Mouse (Mus musculus) embryonic stem cell, embryonic (primary cell): ENCODE results near the gene Stac2.

Source experiments
- CTCF ChIA-PET, 4 experiments: fragments of 300-600 bp in 2 of 4; fragments of 350-600 bp in 2 of 4; sonication (Branson Sonifier 250); formaldehyde crosslinking; loops; one replicate each; lab custom pipeline; 2022; ENCODE audit warnings: inconsistent platforms in 2 of 4; lab: Charles Lee
- POLR2A ChIA-PET, 4 experiments: fragments of 300-600 bp in 2 of 4; fragments of 350-600 bp in 2 of 4; sonication (Branson Sonifier 250); formaldehyde crosslinking; loops; one replicate each; lab custom pipeline; 2022; ENCODE audit warnings: antibody characterized with exemption in 4 of 4, inconsistent platforms in 1 of 4; lab: Charles Lee

Gene Stac2

GRCm38 (mm10) chr11:98020710-98021109 lies 32.6 kb downstream of the Stac2 start:
- ChIA-PET POLR2A (interaction anchor here (0.6 to 9.9 kb wide), 27 partner anchors 7 to 280 kb away, joined by 3 to 77 read pairs (median 4); partner anchors contain the start of genes Rpl19 (in 2 of the 4), Rpl23 (in 1 of the 4) and Stac2 (in 1 of the 4)), CTCF (interaction anchor here in 3 of 4 experiments (0.5 to 4.7 kb wide), 7 partner anchors 8 to 243 kb away, joined by 3 to 40 read pairs (median 4); no protein-coding TSS in a partner anchor)

- POLR2A ChIA-PET = interaction anchor here (0.6 to 9.9 kb wide), 41 partner anchors 8 to 280 kb away, joined by 3 to 77 read pairs (median 4); partner anchors contain the start of genes Rpl19 (in 2 of the 4), Lasp1 (in 1 of the 4) and Stac2 (in 1 of the 4)
- CTCF ChIA-PET = interaction anchor here in 3 of 4 experiments (0.6 to 4.7 kb wide), 26 partner anchors 8 to 323 kb away, joined by 3 to 40 read pairs (median 4); partner anchors contain the start of genes Fbxo47 (in 1 of the 3) and Plxdc1 (in 1 of the 3)
Observed at GRCm38 (mm10) chr11:98019883-98020610, 33.2 kb downstream of the Stac2 start.

GRCm38 (mm10) chr11:98018858-98019641 lies 34.2 kb downstream of the Stac2 start:
- POLR2A ChIA-PET = interaction anchor here (0.6 to 9.9 kb wide), 49 partner anchors 8 to 612 kb away, joined by 3 to 77 read pairs (median 4); partner anchors contain the start of genes Rpl19 (in 3 of the 4), Cdk12 (in 1 of the 4), Lasp1 (in 1 of the 4) and Stac2 (in 1 of the 4)
- CTCF ChIA-PET = interaction anchor here (0.5 to 4.7 kb wide), 37 partner anchors 8 to 946 kb away, joined by 3 to 40 read pairs (median 4); partner anchors contain the start of genes B230217C12Rik (in 1 of the 4), Cwc25 (in 1 of the 4), Fbxo47 (in 1 of the 4) and Plxdc1 (in 1 of the 4)

- ChIA-PET CTCF (interaction anchor here (0.5 to 4.7 kb wide), 17 partner anchors 9 to 178 kb away, joined by 3 to 34 read pairs (median 4); partner anchors contain the start of gene B230217C12Rik (in 1 of the 4)), POLR2A (interaction anchor here (0.6 to 9.9 kb wide), 23 partner anchors 8 to 611 kb away, joined by 3 to 77 read pairs (median 3); partner anchors contain the start of genes Rpl19 (in 3 of the 4), Cdk12 (in 1 of the 4) and Stac2 (in 1 of the 4))
Observed at GRCm38 (mm10) chr11:98018222-98018621, 35.0 kb downstream of the Stac2 start.

- CTCF ChIA-PET = interaction anchor here in 2 of 4 experiments (0.6 to 2.4 kb wide), 2 partner anchors 14 to 664 kb away, joined by 4 to 11 read pairs; no protein-coding TSS in a partner anchor
- POLR2A ChIA-PET = interaction anchor here in 3 of 4 experiments (0.6 to 9.9 kb wide), 3 partner anchors 12 to 218 kb away, joined by 3 to 77 read pairs (median 3); partner anchors contain the start of genes Lasp1 (in 1 of the 3) and Rpl19 (in 1 of the 3)
Observed at GRCm38 (mm10) chr11:98016824-98017223, 36.4 kb downstream of the Stac2 start.

- ChIA-PET CTCF (interaction anchor here in 2 of 4 experiments (0.6 to 2.4 kb wide), 3 partner anchors 13 to 664 kb away, joined by 3 to 11 read pairs (median 4); no protein-coding TSS in a partner anchor), POLR2A (interaction anchor here in 3 of 4 experiments (0.6 to 9.9 kb wide), 4 partner anchors 11 to 217 kb away, joined by 3 to 77 read pairs (median 30); partner anchors contain the start of genes Rpl19 (in 2 of the 3) and Lasp1 (in 1 of the 3))
Observed at GRCm38 (mm10) chr11:98016177-98016576, 37.1 kb downstream of the Stac2 start.

GRCm38 (mm10) chr11:98012831-98013230 lies 40.4 kb downstream of the Stac2 start:
- POLR2A ChIA-PET = interaction anchor here (0.6 to 5.5 kb wide), 36 partner anchors 8 to 315 kb away, joined by 3 to 56 read pairs (median 4); partner anchors contain the start of genes Rpl19 (in 4 of the 4), Cacnb1 (in 2 of the 4), Fbxo47 (in 2 of the 4) and Arl5c (in 1 of the 4)

GRCm38 (mm10) chr11:98011716-98012115 lies 41.5 kb downstream of the Stac2 start:
- POLR2A ChIA-PET = interaction anchor here in 3 of 4 experiments (0.5 to 5.5 kb wide), 31 partner anchors 8 to 710 kb away, joined by 3 to 56 read pairs (median 4); partner anchors contain the start of genes Rpl19 (in 3 of the 3), Cacnb1 (in 2 of the 3), Arl5c (in 1 of the 3) and Fbxo47 (in 1 of the 3)
- CTCF ChIA-PET = interaction anchor here in 3 of 4 experiments (1.0 to 3.2 kb wide), 14 partner anchors 8 to 522 kb away, joined by 3 to 36 read pairs (median 3); partner anchors contain the start of genes Arl5c (in 1 of the 3) and Stac2 (in 1 of the 3)

More at GRCm38 (mm10) chr11:98012831-98013230, 40.4 kb downstream of the Stac2 start:
- CTCF ChIA-PET = interaction anchor here (0.6 to 3.2 kb wide), 21 partner anchors 8 to 457 kb away, joined by 3 to 36 read pairs (median 4); partner anchors contain the start of gene Arl5c (in 1 of the 4)

GRCm38 (mm10) chr11:98008087-98008486 lies 45.2 kb downstream of the Stac2 start:
- CTCF ChIA-PET = interaction anchor here (0.9 to 2.1 kb wide), 5 partner anchors 11 to 108 kb away, joined by 3 to 5 read pairs (median 3); no protein-coding TSS in a partner anchor
- POLR2A ChIA-PET = interaction anchor here in 2 of 4 experiments (1.0 to 7.0 kb wide), 8 partner anchors 11 to 194 kb away, joined by 3 to 31 read pairs (median 6); partner anchors contain the start of gene Rpl19 (in 1 of the 2)

GRCm38 (mm10) chr11:98005686-98006085 lies 47.6 kb downstream of the Stac2 start:
- CTCF ChIA-PET = interaction anchor here (0.5 to 5.1 kb wide), 9 partner anchors 11 to 81 kb away, joined by 3 to 40 read pairs (median 3); partner anchors contain the start of genes Arl5c (in 1 of the 4), Cacnb1 (in 1 of the 4) and Stac2 (in 1 of the 4)
- POLR2A ChIA-PET = interaction anchor here (0.6 to 7.0 kb wide), 30 partner anchors 9 to 1747 kb away, joined by 3 to 64 read pairs (median 4); partner anchors contain the start of genes Rpl19 (in 3 of the 4), Cacnb1 (in 2 of the 4), Fbxo47 (in 2 of the 4) and Rpl23 (in 2 of the 4)

- POLR2A ChIA-PET = interaction anchor here (0.5 to 7.0 kb wide), 51 partner anchors 8 to 1746 kb away, joined by 3 to 64 read pairs (median 4); partner anchors contain the start of genes Fbxo47 (in 3 of the 4), Rpl19 (in 3 of the 4), Rpl23 (in 3 of the 4) and Arl5c (in 1 of the 4)
- CTCF ChIA-PET = interaction anchor here (0.5 to 5.1 kb wide), 18 partner anchors 10 to 824 kb away, joined by 3 to 40 read pairs (median 3); partner anchors contain the start of genes Arl5c (in 1 of the 4), Lasp1 (in 1 of the 4) and Stac2 (in 1 of the 4)
Observed at GRCm38 (mm10) chr11:98005076-98005475, 48.2 kb downstream of the Stac2 start.

GRCm38 (mm10) chr11:98004161-98004560 lies 49.1 kb downstream of the Stac2 start:
- CTCF ChIA-PET = interaction anchor here (0.5 to 5.1 kb wide), 24 partner anchors 8 to 359 kb away, joined by 3 to 40 read pairs (median 3); partner anchors contain the start of gene Arl5c (in 2 of the 4)
- POLR2A ChIA-PET = interaction anchor here in 3 of 4 experiments (0.5 to 7.0 kb wide), 51 partner anchors 9 to 918 kb away, joined by 3 to 64 read pairs (median 5); partner anchors contain the start of genes Fbxo47 (in 3 of the 3), Rpl19 (in 3 of the 3), Rpl23 (in 3 of the 3) and Arl5c (in 2 of the 3)

- CTCF ChIA-PET = interaction anchor here (0.7 to 5.1 kb wide), 57 partner anchors 8 to 670 kb away, joined by 3 to 40 read pairs (median 4); partner anchors contain the start of genes 1700001P01Rik (in 1 of the 4), Arl5c (in 1 of the 4), Cacnb1 (in 1 of the 4) and Fbxl20 (in 1 of the 4)
- POLR2A ChIA-PET = interaction anchor here (0.6 to 7.0 kb wide), 53 partner anchors 8 to 300 kb away, joined by 3 to 64 read pairs (median 5); partner anchors contain the start of genes Rpl19 (in 3 of the 4), Arl5c (in 2 of the 4), Cacnb1 (in 2 of the 4) and Fbxo47 (in 2 of the 4)
Observed at GRCm38 (mm10) chr11:98003171-98003671, 50.0 kb downstream of the Stac2 start.

- CTCF ChIA-PET = interaction anchor here (0.5 to 5.1 kb wide), 85 partner anchors 8 to 670 kb away, joined by 3 to 40 read pairs (median 4); partner anchors contain the start of genes Plxdc1 (in 3 of the 4), Fbxo47 (in 2 of the 4), 1700001P01Rik (in 1 of the 4) and Cacnb1 (in 1 of the 4)
- POLR2A ChIA-PET = interaction anchor here (0.6 to 7.0 kb wide), 48 partner anchors 9 to 389 kb away, joined by 3 to 64 read pairs (median 4); partner anchors contain the start of genes Rpl19 (in 3 of the 4), Cacnb1 (in 2 of the 4), Fbxo47 (in 2 of the 4) and Cdk12 (in 1 of the 4)
Observed at GRCm38 (mm10) chr11:98002627-98003026, 50.6 kb downstream of the Stac2 start.
